Mouse (Mus musculus): ENCODE data around the gene Fzd10. TPM values are rescaled to one million over a fixed set of nuclear protein-coding genes. Genes with fewer than 3 reads are reported as not detected.

The Fzd10 gene
- 5.9 and 6.7 TPM in 2 replicates for polyA plus RNA-seq (2015; fragmentation: Nextera tagmentation; extraction: Ambion mirVana)

- under 1% methylated on average over 64 of the region's 73 CpGs for WGBS
- H3K9ac ChIP-seq, result peak within 1 kb of the TSS; percentile 52
- peaks cover 3% of the 10 kb centered on the region for H3K27me3 ChIP-seq (replicated peaks)
- no peaks in the 10 kb centered on the region for H3K36me3 ChIP-seq (replicated peaks)
- no peaks in the 10 kb centered on the region for H3K9me3 ChIP-seq
- H3K4me1 ChIP-seq, result peaks cover 54% of the 10 kb centered on the region
- peak within 1 kb of the TSS; percentile 61 for H3K4me3 ChIP-seq
- ATAC-seq (replicated peaks), result peak; percentile 52; the same call in 1 of the 2 replicates
- H3K4me2 ChIP-seq, result peak within 1 kb of the TSS; percentile 93
- peak within 1 kb of the TSS; percentile 79 for H3K27ac ChIP-seq
Measured at GRCm38 (mm10) chr5:128600072-128601021, at the start of gene Fzd10. Gene Fzd10 (plus strand): TSS chr5:128600844.

DNA sequence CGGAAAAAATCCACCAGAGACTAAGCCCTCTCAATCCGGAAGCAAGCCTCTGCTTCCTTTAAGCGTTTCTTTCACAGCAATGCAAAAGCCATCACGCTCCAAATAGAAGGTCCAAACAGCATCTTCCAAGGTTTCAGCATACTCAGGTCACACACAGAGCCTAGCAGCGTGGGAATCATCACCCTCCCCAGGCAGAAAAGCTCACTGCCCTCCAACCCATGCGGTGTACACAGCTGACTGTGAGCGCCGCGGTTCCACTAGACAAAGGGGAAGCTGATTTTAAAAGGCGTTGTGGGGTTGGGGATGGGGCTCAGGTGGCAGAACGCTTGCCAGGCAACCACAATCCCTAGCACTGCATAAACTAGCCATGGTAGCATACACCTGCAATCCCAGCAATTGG is 49.2 kb upstream of the Fzd10 start:
- H3K4me3 ChIP-seq, result peak overlapping the region; percentile 14
- WGBS, result 3% methylated on average over 11 of the region's 11 CpGs
- no peaks in the 10 kb centered on the region for H3K36me3 ChIP-seq (replicated peaks)
- peak overlapping the region; percentile 47 for H3K4me2 ChIP-seq
- peaks cover 3% of the 10 kb centered on the region for H3K27me3 ChIP-seq (replicated peaks)
- no peaks in the 10 kb centered on the region for H3K9me3 ChIP-seq
- no peak overlapping the region for H3K9ac ChIP-seq
- no peak overlapping the region for H3K27ac ChIP-seq
- ATAC-seq (replicated peaks), result 0 out of 2 replicates have a peak, but pooled peaks have one; percentile 27
- peaks cover 22% of the 10 kb centered on the region for H3K4me1 ChIP-seq

- Histone ChIP-seq H3K4me3 (peak overlapping the region; percentile 14), H3K27ac (no peak overlapping the region), H3K9ac (no peak overlapping the region), H3K36me3 (replicated peaks) (no peaks in the 10 kb centered on the region), H3K9me3 (no peaks in the 10 kb centered on the region), H3K4me1 (peaks cover 22% of the 10 kb centered on the region), H3K27me3 (replicated peaks) (peaks cover 3% of the 10 kb centered on the region; the same call in 1 of the 2 replicates), H3K4me2 (peak overlapping the region; percentile 47)
- ATAC-seq (replicated peaks), result no peak
- WGBS, result 3% methylated on average over 28 of the region's 28 CpGs
Measured at GRCm38 (mm10) chr5:128552136-128552890, 48.3 kb upstream of the Fzd10 start.

DNA sequence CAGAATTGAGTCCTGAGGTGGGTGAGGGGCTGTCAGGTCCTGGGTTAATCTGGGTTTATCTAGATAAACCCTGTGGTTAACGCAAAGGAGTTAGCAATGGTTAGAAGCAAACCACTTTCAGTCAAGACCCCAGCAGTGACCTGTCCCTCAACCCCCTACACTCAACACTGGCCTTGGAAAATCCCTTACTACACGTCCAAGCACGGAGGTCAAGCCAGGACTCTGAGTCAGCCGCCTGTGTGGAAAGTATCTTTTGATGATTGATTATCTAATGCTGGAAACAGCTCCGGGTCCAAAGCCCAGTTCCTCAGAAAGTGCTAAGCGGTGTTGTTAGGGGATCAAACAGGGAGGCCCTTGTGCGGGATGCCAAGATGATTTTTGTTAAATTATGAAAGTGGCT is 42.5 kb upstream of the Fzd10 start:
- H3K27ac ChIP-seq, result no peak overlapping the region
- no peaks in the 10 kb centered on the region for H3K27me3 ChIP-seq (replicated peaks)
- no peaks in the 10 kb centered on the region for H3K9me3 ChIP-seq
- H3K36me3 ChIP-seq (replicated peaks), result no peaks in the 10 kb centered on the region
- 55% methylated on average over 7 of the region's 7 CpGs for WGBS
- no peak for ATAC-seq (replicated peaks)
- H3K9ac ChIP-seq, result no peak overlapping the region
- H3K4me1 ChIP-seq, result no peaks in the 10 kb centered on the region; the same call in 1 of the 2 replicates
- H3K4me2 ChIP-seq, result no peak overlapping the region
- H3K4me3 ChIP-seq, result no peak overlapping the region

- Histone ChIP-seq H3K4me1 (no peaks in the 10 kb centered on the region), H3K9me3 (no peaks in the 10 kb centered on the region), H3K27me3 (replicated peaks) (0 out of 2 replicates have a peak, but pooled peaks cover 2% of the 10 kb centered on the region), H3K27ac (no peak overlapping the region), H3K9ac (no peak overlapping the region), H3K36me3 (replicated peaks) (no peaks in the 10 kb centered on the region), H3K4me2 (no peak overlapping the region), H3K4me3 (no peak overlapping the region)
- no peak for ATAC-seq (replicated peaks)
- 11% methylated on average over 6 of the region's 6 CpGs for WGBS
Measured at GRCm38 (mm10) chr5:128567313-128567712, 33.3 kb upstream of the Fzd10 start.

DNA sequence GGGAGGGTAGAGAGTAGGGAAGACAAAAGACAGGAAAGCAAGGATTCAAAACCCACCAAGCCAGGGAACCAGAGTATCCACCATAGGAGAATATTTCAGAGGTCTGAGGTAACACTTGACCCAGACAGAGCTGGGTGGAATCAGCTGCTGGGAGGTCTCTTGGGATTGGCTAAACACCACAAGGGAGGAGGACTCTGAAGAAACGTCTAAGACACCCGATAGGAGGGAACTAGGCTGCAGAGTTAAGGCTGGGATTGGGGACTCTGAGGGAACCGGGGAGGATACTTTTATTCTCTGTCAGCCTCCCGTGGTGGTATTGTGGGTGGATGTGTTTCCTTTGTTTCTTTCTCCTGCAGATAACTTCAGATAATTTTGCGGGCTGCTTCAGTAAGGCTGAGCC is 31.7 kb upstream of the Fzd10 start:
- WGBS, result 13% methylated on average over 5 of the region's 5 CpGs
- Histone ChIP-seq H3K27ac (no peak overlapping the region), H3K4me1 (no peaks in the 10 kb centered on the region)

DNA sequence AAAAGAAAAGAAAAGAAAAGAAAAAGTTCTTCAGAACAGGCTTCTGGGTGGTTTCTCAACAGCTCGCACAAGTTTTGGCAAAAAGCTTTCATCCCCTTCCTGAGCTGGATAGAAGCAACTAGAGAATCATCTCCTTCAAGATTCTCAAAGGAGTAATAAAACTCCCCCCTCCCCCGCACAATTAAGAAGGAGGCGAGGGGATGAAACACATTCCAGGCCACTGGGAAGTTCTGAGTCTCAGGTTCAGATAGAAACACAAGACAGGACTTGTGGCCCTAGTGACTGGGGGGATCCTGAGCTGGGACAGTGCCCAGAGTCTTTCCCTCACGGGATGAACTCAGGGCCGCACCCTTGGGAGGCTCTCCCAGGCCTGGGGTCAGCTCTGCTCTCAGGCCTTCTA is 30.6 kb upstream of the Fzd10 start:
- no peak overlapping the region for H3K9ac ChIP-seq
- no peaks in the 10 kb centered on the region for H3K27me3 ChIP-seq (replicated peaks)
- no peaks in the 10 kb centered on the region for H3K36me3 ChIP-seq (replicated peaks)
- H3K27ac ChIP-seq, result no peak overlapping the region
- no peak for ATAC-seq (replicated peaks)
- no peak overlapping the region for H3K4me3 ChIP-seq
- no peaks in the 10 kb centered on the region for H3K9me3 ChIP-seq
- no peak overlapping the region for H3K4me2 ChIP-seq
- no peaks in the 10 kb centered on the region for H3K4me1 ChIP-seq
- 65% methylated on average over 5 of the region's 5 CpGs for WGBS

More for the DNA sequence above, 31.7 kb upstream of the Fzd10 start:
- no peak overlapping the region for H3K4me3 ChIP-seq
- H3K36me3 ChIP-seq (replicated peaks), result no peaks in the 10 kb centered on the region
- ATAC-seq (replicated peaks), result no peak
- H3K4me2 ChIP-seq, result no peak overlapping the region
- 0 out of 2 replicates have a peak, but pooled peaks cover under 1% of the 10 kb centered on the region for H3K27me3 ChIP-seq (replicated peaks)
- no peak overlapping the region for H3K9ac ChIP-seq
- H3K9me3 ChIP-seq, result no peaks in the 10 kb centered on the region

DNA sequence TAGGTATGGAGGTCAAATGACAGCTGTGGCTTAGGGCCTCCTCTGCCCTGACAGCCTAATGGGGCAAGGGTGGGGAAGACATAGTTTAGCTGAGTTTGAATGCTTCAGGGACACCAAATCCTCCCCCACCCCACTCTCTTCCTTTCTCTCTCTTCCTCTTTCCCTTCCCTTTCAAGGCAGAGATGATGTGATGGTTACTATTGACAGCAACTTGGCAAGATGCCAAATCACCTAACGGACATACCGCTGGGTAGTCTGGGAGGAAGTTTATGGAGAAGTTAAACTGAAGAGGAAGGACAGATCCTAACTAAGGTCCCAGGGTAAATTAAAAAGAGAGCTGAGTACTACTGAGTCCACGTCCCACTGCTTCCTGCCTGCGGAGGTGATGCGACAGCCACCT is 29.8 kb upstream of the Fzd10 start:
- H3K27ac ChIP-seq, result no peak overlapping the region
- no peak overlapping the region for H3K4me3 ChIP-seq
- 73% methylated on average over 5 of the region's 5 CpGs for WGBS
- no peak overlapping the region for H3K4me2 ChIP-seq
- H3K9ac ChIP-seq, result no peak overlapping the region
- no peaks in the 10 kb centered on the region for H3K9me3 ChIP-seq
- H3K4me1 ChIP-seq, result no peaks in the 10 kb centered on the region
- H3K27me3 ChIP-seq (replicated peaks), result no peaks in the 10 kb centered on the region
- no peak for ATAC-seq (replicated peaks)
- no peaks in the 10 kb centered on the region for H3K36me3 ChIP-seq (replicated peaks)

DNA sequence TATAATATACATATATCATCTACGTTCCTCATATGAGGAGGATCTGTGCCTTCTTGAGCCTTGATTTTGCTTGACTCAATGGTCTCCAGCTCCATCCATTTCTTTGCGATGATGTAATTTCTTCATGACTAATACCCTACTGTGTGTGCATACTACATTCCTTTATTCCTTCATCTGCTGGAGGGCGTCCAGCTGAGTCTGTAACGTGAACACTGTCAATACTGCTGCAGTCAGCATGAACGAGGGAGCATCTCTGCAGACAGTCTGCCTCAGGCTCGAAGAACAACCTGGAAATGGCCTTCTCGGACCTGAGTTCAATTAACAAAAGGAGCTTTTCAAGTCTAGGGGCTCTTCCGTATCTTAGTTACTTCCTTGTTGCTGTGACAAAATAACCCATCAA is 28.9 kb upstream of the Fzd10 start:
- no peak for ATAC-seq (replicated peaks)
- Histone ChIP-seq H3K9ac (no peak overlapping the region), H3K4me1 (0 out of 2 replicates have a peak, but pooled peaks cover 3% of the 10 kb centered on the region), H3K36me3 (replicated peaks) (no peaks in the 10 kb centered on the region), H3K4me2 (no peak overlapping the region), H3K27ac (no peak overlapping the region), H3K9me3 (no peaks in the 10 kb centered on the region), H3K27me3 (replicated peaks) (no peaks in the 10 kb centered on the region), H3K4me3 (no peak overlapping the region)
- 62% methylated on average over 8 of the region's 8 CpGs for WGBS

GRCm38 (mm10) chr5:128575997-128576579 is 24.6 kb upstream of the Fzd10 start:
- WGBS, result 61% methylated on average over 9 of the region's 9 CpGs
- no peak overlapping the region for H3K4me3 ChIP-seq
- no peaks in the 10 kb centered on the region for H3K9me3 ChIP-seq
- H3K27me3 ChIP-seq (replicated peaks), result no peaks in the 10 kb centered on the region
- no peak overlapping the region for H3K27ac ChIP-seq
- ATAC-seq (replicated peaks), result no peak
- H3K36me3 ChIP-seq (replicated peaks), result no peaks in the 10 kb centered on the region
- no peak overlapping the region for H3K4me2 ChIP-seq
- H3K9ac ChIP-seq, result no peak overlapping the region
- 0 out of 2 replicates have a peak, but pooled peaks cover 3% of the 10 kb centered on the region for H3K4me1 ChIP-seq

GRCm38 (mm10) chr5:128579047-128579650 is 21.5 kb upstream of the Fzd10 start:
- H3K9ac ChIP-seq, result no peak overlapping the region
- H3K27ac ChIP-seq, result no peak overlapping the region
- H3K4me3 ChIP-seq, result no peak overlapping the region
- H3K27me3 ChIP-seq (replicated peaks), result no peaks in the 10 kb centered on the region
- H3K4me2 ChIP-seq, result no peak overlapping the region
- H3K36me3 ChIP-seq (replicated peaks), result no peaks in the 10 kb centered on the region
- no peak for ATAC-seq (replicated peaks)
- 0 out of 2 replicates have a peak, but pooled peaks cover 3% of the 10 kb centered on the region for H3K4me1 ChIP-seq
- 41% methylated on average over 9 of the region's 9 CpGs for WGBS
- no peaks in the 10 kb centered on the region for H3K9me3 ChIP-seq

Data from midbrain, embryonic 15.5 days (tissue).